Mouse (Mus musculus) hematopoietic stem cell, adult 5-6 weeks (primary cell): ENCODE data around the gene Evi5. TPM values are rescaled to one million over a fixed set of nuclear protein-coding genes. Genes with fewer than 3 reads are reported as not detected.
A peak's percentile ranks its signal among the peaks of the same experiment; 100 is the strongest.

Experiments used
- ATAC-seq, 2 experiments: fragments of 125-278 bp in 1 of 2; replicated peaks in 1 of 2; 2 replicates each; pipeline ENCODE4 v1.8.0; 2016 to 2017; ENCODE audit warnings: inconsistent platforms in 2 of 2, mild to moderate bottlenecking in 2 of 2, moderate number of reproducible peaks in 2 of 2, low read depth in 1 of 2, moderate TSS enrichment in 1 of 2; ENCODE audit not compliant: low FRiP score in 2 of 2, poor library complexity in 2 of 2, severe bottlenecking in 2 of 2, insufficient read depth in 1 of 2, low TSS enrichment in 1 of 2
- total RNA-seq: library from RNA; stranded (forward); fragments of 172-1452, 232-1000 nt; gene quantifications from 2 replicates; pipeline ENCODE4 v1.2.3, GENCODE M21; 2017

Gene Evi5
- total RNA-seq = 19.9 and 25.3 TPM in 2 replicates

GRCm38 (mm10) chr5:107874561-107875260 is at the start of gene Evi5:
TSS of gene Evi5 (minus strand) at chr5:107875107.
- ATAC-seq = no peak

GRCm38 (mm10) chr5:107924564-107924963 is 49.7 kb upstream of the Evi5 start:
- ATAC-seq = no peak

GRCm38 (mm10) chr5:107922836-107923235 is 47.9 kb upstream of the Evi5 start:
- peak; percentile 44 to 71; a peak in 3 of 4 replicates for ATAC-seq

- ATAC-seq = peak; percentile 78 to 79
Measured at GRCm38 (mm10) chr5:107921400-107922252, 46.7 kb upstream of the Evi5 start.

GRCm38 (mm10) chr5:107915280-107915679 is 40.4 kb upstream of the Evi5 start:
- ATAC-seq = no peak

- ATAC-seq = no peak
Measured at GRCm38 (mm10) chr5:107911012-107911411, 36.1 kb upstream of the Evi5 start.

GRCm38 (mm10) chr5:107910084-107910616 is 35.2 kb upstream of the Evi5 start:
- no peak for ATAC-seq

- no peak for ATAC-seq
Measured at GRCm38 (mm10) chr5:107909668-107910067, 34.8 kb upstream of the Evi5 start.

- no peak for ATAC-seq
Measured at GRCm38 (mm10) chr5:107908514-107909110, 33.7 kb upstream of the Evi5 start.

- ATAC-seq = no peak
Measured at GRCm38 (mm10) chr5:107904325-107904724, 29.4 kb upstream of the Evi5 start.

- ATAC-seq = peak; percentile 12 to 34; a peak in 2 of 4 replicates
Measured at GRCm38 (mm10) chr5:107901014-107901615, 26.2 kb upstream of the Evi5 start.

- ATAC-seq = peak; percentile 90 to 96
Measured at GRCm38 (mm10) chr5:107900206-107901013, 25.5 kb upstream of the Evi5 start, which contains the start of gene Rpl5. TSS of gene Rpl5 (plus strand) at chr5:107900502.

- ATAC-seq = no peak
Measured at GRCm38 (mm10) chr5:107896265-107896664, 21.4 kb upstream of the Evi5 start.

- ATAC-seq = no peak
Measured at GRCm38 (mm10) chr5:107894676-107895075, 19.8 kb upstream of the Evi5 start.

- ATAC-seq = peak; percentile 46 to 62; a peak in 2 of 4 replicates
Measured at GRCm38 (mm10) chr5:107891515-107891914, 16.6 kb upstream of the Evi5 start.

GRCm38 (mm10) chr5:107889994-107890888 is 15.3 kb upstream of the Evi5 start:
- no peak for ATAC-seq
